Mouse (Mus musculus) frontal cortex, adult (tissue): ENCODE results near the gene Pcsk2.

ENCODE experiments used
- ATAC-seq: cut with Nextera tagmentation; 2 replicates; pipeline ENCODE4 v1.9.2; 2017; ENCODE audit warnings: mild to moderate bottlenecking, moderate library complexity, mixed read lengths; ENCODE audit not compliant: low TSS enrichment

The Pcsk2 gene

GRCm38 (mm10) chr2:143732501-143732900 lies 186.5 kb downstream of the Pcsk2 start:
- peak; percentile 80 for ATAC-seq

- no peak for ATAC-seq
These were observed 189.5 kb downstream of the Pcsk2 start for GRCm38 (mm10) chr2:143735442-143735841.

GRCm38 (mm10) chr2:143739475-143740226 lies 193.7 kb downstream of the Pcsk2 start:
- ATAC-seq = no peak

- ATAC-seq = no peak
These were observed 196.5 kb downstream of the Pcsk2 start for GRCm38 (mm10) chr2:143742436-143742835.

GRCm38 (mm10) chr2:143743081-143743480 lies 197.1 kb downstream of the Pcsk2 start:
- ATAC-seq = no peak

- peak; percentile 83 for ATAC-seq
These were observed 206.3 kb downstream of the Pcsk2 start for GRCm38 (mm10) chr2:143752051-143752788.

GRCm38 (mm10) chr2:143776448-143776847 lies 230.5 kb downstream of the Pcsk2 start:
- peak; percentile 64 for ATAC-seq

GRCm38 (mm10) chr2:143780310-143780709 lies 234.4 kb downstream of the Pcsk2 start:
- no peak for ATAC-seq

- no peak for ATAC-seq
These were observed 244.0 kb downstream of the Pcsk2 start for GRCm38 (mm10) chr2:143789911-143790310.

GRCm38 (mm10) chr2:143795858-143796257 lies 249.9 kb downstream of the Pcsk2 start:
- ATAC-seq = peak; percentile 89

GRCm38 (mm10) chr2:143796335-143797013 lies 250.5 kb downstream of the Pcsk2 start:
- peak; percentile 9; the same call in 1 of the 2 replicates for ATAC-seq

GRCm38 (mm10) chr2:143801097-143801496 lies 255.1 kb downstream of the Pcsk2 start:
- ATAC-seq = no peak

- no peak for ATAC-seq
These were observed 260.4 kb downstream of the Pcsk2 start for GRCm38 (mm10) chr2:143806140-143806923.

GRCm38 (mm10) chr2:143806924-143807664 lies 261.1 kb downstream of the Pcsk2 start:
- ATAC-seq = no peak

GRCm38 (mm10) chr2:143808789-143809188 lies 262.8 kb downstream of the Pcsk2 start:
- no peak for ATAC-seq

GRCm38 (mm10) chr2:143812262-143812661 lies 266.3 kb downstream of the Pcsk2 start:
- no peak for ATAC-seq

GRCm38 (mm10) chr2:143813461-143813860 lies 267.5 kb downstream of the Pcsk2 start:
- ATAC-seq = peak; percentile 9; the same call in 1 of the 2 replicates

- no peak for ATAC-seq
These were observed 285.7 kb downstream of the Pcsk2 start for GRCm38 (mm10) chr2:143831645-143832044.

- ATAC-seq = no peak
These were observed 286.8 kb downstream of the Pcsk2 start for GRCm38 (mm10) chr2:143832721-143833120.

GRCm38 (mm10) chr2:143834082-143834481 lies 288.1 kb downstream of the Pcsk2 start:
- ATAC-seq = no peak

GRCm38 (mm10) chr2:143835820-143836219 lies 289.9 kb downstream of the Pcsk2 start:
- no peak for ATAC-seq
